Mouse (Mus musculus) midbrain, embryonic 16.5 days (tissue): ENCODE measurements around the gene Cep152. TPM values are rescaled to one million over a fixed set of nuclear protein-coding genes. Genes with fewer than 3 reads are reported as not detected.
A peak's percentile ranks its signal among the peaks of the same experiment; 100 is the strongest.

Experiments
- ATAC-seq: fragments of 200-750 bp; cut with Nextera tagmentation; 2 replicates; pipeline ENCODE4 v1.8.0; 2017; ENCODE audit warnings: moderate TSS enrichment
- H3K27ac ChIP-seq: fragments of 300-500 bp; sonication (generic); 2 replicates; pipeline ENCODE4 v1.5.1; 2014; ENCODE audit warnings: mild to moderate bottlenecking, low read length, mixed read lengths
- H3K27me3 ChIP-seq: fragments of 300-500 bp; sonication (generic); 2 replicates; pipeline ENCODE4 v1.6.1; 2014; ENCODE audit warnings: low read depth, low read length, mixed read lengths; ENCODE audit not compliant: control insufficient read depth, insufficient read depth
- H3K36me3 ChIP-seq: fragments of 300-500 bp; sonication (generic); 2 replicates; pipeline ENCODE4 v1.6.1; 2014; ENCODE audit warnings: mild to moderate bottlenecking, low read length, moderate library complexity, mixed read lengths; ENCODE audit not compliant: control insufficient read depth, insufficient read depth
- H3K4me1 ChIP-seq: fragments of 300-500 bp; sonication (generic); 2 replicates; pipeline ENCODE4 v1.6.1; 2014; ENCODE audit warnings: mild to moderate bottlenecking, low read length, mixed read lengths; ENCODE audit not compliant: control insufficient read depth, insufficient read depth
- H3K4me2 ChIP-seq: fragments of 300-500 bp; sonication (generic); 2 replicates; pipeline ENCODE4 v1.6.1; 2014; ENCODE audit warnings: mild to moderate bottlenecking, low read length, mixed read lengths
- H3K4me3 ChIP-seq: fragments of 300-500 bp; sonication (generic); 2 replicates; pipeline ENCODE4 v1.5.1; 2014; ENCODE audit warnings: low read depth, mild to moderate bottlenecking, low read length, moderate library complexity, mixed read lengths
- H3K9ac ChIP-seq: fragments of 300-500 bp; sonication (generic); 2 replicates; pipeline ENCODE4 v1.6.1; 2014; ENCODE audit warnings: low read depth, low read length, mixed read lengths
- H3K9me3 ChIP-seq: fragments of 300-500 bp; sonication (generic); replicated peaks from 2 replicates; pipeline ENCODE4 v1.6.1; 2014; ENCODE audit warnings: mild to moderate bottlenecking, low read length, mixed read lengths; ENCODE audit not compliant: control insufficient read depth, poor library complexity, severe bottlenecking
- WGBS: fragments of 180-500 bp; shearing (Covaris S2); extraction: QIAGEN DNeasy Blood & Tissue Kit; methylation state at CpG from one replicate; pipeline ENCODE4 v1.1.7; 2014; 5-methylcytosine and 5-hydroxymethylcytosine counted together
- polyA plus RNA-seq: library from polyadenylated mRNA; unstranded; fragments of >200 nt; fragmentation: Nextera tagmentation; extraction: Ambion mirVana; gene quantifications from 2 replicates; pipeline ENCODE4 v1.2.1, GENCODE M21; 2015

Gene Cep152
- polyA plus RNA-seq, 1 experiment from 2014 or later = 2.7 TPM

- Histone ChIP-seq H3K4me1 (no peaks in the 10 kb centered on the region), H3K9ac (no peak overlapping the region), H3K4me3 (no peak overlapping the region), H3K36me3 (no peaks in the 10 kb centered on the region), H3K4me2 (no peak overlapping the region), H3K27me3 (no peaks in the 10 kb centered on the region), H3K9me3 (no peaks in the 10 kb centered on the region), H3K27ac (no peak overlapping the region)
- WGBS = 58% methylated on average over 6 of the region's 6 CpGs
- ATAC-seq = no peak
These were observed 20.0 kb upstream of the Cep152 start for GRCm38 (mm10) chr2:125644912-125645311.

GRCm38 (mm10) chr2:125637331-125637730 is 12.4 kb upstream of the Cep152 start:
- Histone ChIP-seq H3K4me2 (no peak overlapping the region), H3K9ac (no peak overlapping the region), H3K4me3 (no peak overlapping the region), H3K36me3 (no peaks in the 10 kb centered on the region), H3K27me3 (no peaks in the 10 kb centered on the region), H3K9me3 (no peaks in the 10 kb centered on the region), H3K4me1 (no peaks in the 10 kb centered on the region), H3K27ac (no peak overlapping the region)
- WGBS = 92% methylated on average over 7 of the region's 7 CpGs
- ATAC-seq = no peak

GRCm38 (mm10) chr2:125630010-125630409 is 5.1 kb upstream of the Cep152 start:
- no peak overlapping the region for H3K4me2 ChIP-seq
- H3K4me3 ChIP-seq = no peak overlapping the region
- H3K27ac ChIP-seq = no peak overlapping the region
- H3K27me3 ChIP-seq = no peaks in the 10 kb centered on the region
- no peaks in the 10 kb centered on the region for H3K9me3 ChIP-seq
- 93% methylated on average over 2 of the region's 2 CpGs for WGBS
- H3K36me3 ChIP-seq = no peaks in the 10 kb centered on the region
- H3K4me1 ChIP-seq = peaks cover 3% of the 10 kb centered on the region; the same call in 1 of the 2 replicates
- no peak overlapping the region for H3K9ac ChIP-seq
- ATAC-seq = no peak

GRCm38 (mm10) chr2:125628487-125628886 is 3.6 kb upstream of the Cep152 start:
- Histone ChIP-seq H3K9me3 (no peaks in the 10 kb centered on the region), H3K4me3 (no peak overlapping the region), H3K36me3 (no peaks in the 10 kb centered on the region), H3K4me1 (peaks cover 12% of the 10 kb centered on the region), H3K27ac (no peak overlapping the region), H3K4me2 (no peak overlapping the region), H3K9ac (no peak overlapping the region), H3K27me3 (no peaks in the 10 kb centered on the region)
- ATAC-seq = no peak
- WGBS = 87% methylated on average over 6 of the region's 6 CpGs

GRCm38 (mm10) chr2:125626536-125626935 is 1.6 kb upstream of the Cep152 start:
- H3K4me3 ChIP-seq = no peak overlapping the region

GRCm38 (mm10) chr2:125624127-125624685 is 707 bp downstream of the Cep152 start:
- peak overlapping the region; percentile 74 for H3K9ac ChIP-seq
- WGBS = 16% methylated on average over 9 of the region's 9 CpGs
- H3K27ac ChIP-seq = no peak overlapping the region
- ATAC-seq = no peak
- peak overlapping the region; percentile 81 for H3K4me2 ChIP-seq
- no peaks in the 10 kb centered on the region for H3K36me3 ChIP-seq
- peak overlapping the region; percentile 91 for H3K4me3 ChIP-seq
- H3K4me1 ChIP-seq = peaks cover 16% of the 10 kb centered on the region
- no peaks in the 10 kb centered on the region for H3K9me3 ChIP-seq
- no peaks in the 10 kb centered on the region for H3K27me3 ChIP-seq

More at GRCm38 (mm10) chr2:125626536-125626935, 1.6 kb upstream of the Cep152 start:
- Histone ChIP-seq H3K9ac (no peak overlapping the region), H3K9me3 (no peaks in the 10 kb centered on the region), H3K4me1 (peaks cover 16% of the 10 kb centered on the region), H3K27ac (no peak overlapping the region), H3K36me3 (no peaks in the 10 kb centered on the region), H3K4me2 (no peak overlapping the region), H3K27me3 (no peaks in the 10 kb centered on the region)
- WGBS = 80% methylated on average over 4 of the region's 4 CpGs
- no peak for ATAC-seq

GRCm38 (mm10) chr2:125623211-125623610 is 1.7 kb downstream of the Cep152 start:
- ATAC-seq = no peak
- Histone ChIP-seq H3K9ac (no peak overlapping the region), H3K4me3 (no peak overlapping the region), H3K36me3 (no peaks in the 10 kb centered on the region), H3K4me1 (peaks cover 16% of the 10 kb centered on the region), H3K27me3 (no peaks in the 10 kb centered on the region), H3K27ac (no peak overlapping the region), H3K9me3 (no peaks in the 10 kb centered on the region), H3K4me2 (no peak overlapping the region)
- 96% methylated on average over 15 of the region's 15 CpGs for WGBS

GRCm38 (mm10) chr2:125620213-125620907 is 4.6 kb downstream of the Cep152 start:
- no peak overlapping the region for H3K4me3 ChIP-seq
- no peak overlapping the region for H3K9ac ChIP-seq
- peaks cover 2% of the 10 kb centered on the region; the same call in 1 of the 2 replicates for H3K36me3 ChIP-seq
- no peaks in the 10 kb centered on the region for H3K27me3 ChIP-seq
- no peak for ATAC-seq
- WGBS = 44% methylated on average over 25 of the region's 25 CpGs
- no peak overlapping the region for H3K27ac ChIP-seq
- no peak overlapping the region for H3K4me2 ChIP-seq
- no peaks in the 10 kb centered on the region for H3K9me3 ChIP-seq
- H3K4me1 ChIP-seq = peaks cover 13% of the 10 kb centered on the region

- Histone ChIP-seq H3K4me1 (no peaks in the 10 kb centered on the region), H3K9ac (no peak overlapping the region), H3K27me3 (no peaks in the 10 kb centered on the region), H3K4me2 (no peak overlapping the region), H3K9me3 (no peaks in the 10 kb centered on the region), H3K36me3 (peaks cover 5% of the 10 kb centered on the region), H3K27ac (no peak overlapping the region), H3K4me3 (no peak overlapping the region)
- WGBS = 91% methylated on average over 8 of the region's 8 CpGs
- ATAC-seq = no peak
These were observed 9.0 kb downstream of the Cep152 start for GRCm38 (mm10) chr2:125615858-125616424.
